Mouse (Mus musculus) brain, embryonic 14.5 days (tissue): ENCODE data around the gene Rnf24. TPM values are rescaled to one million over a fixed set of nuclear protein-coding genes. Genes with fewer than 3 reads are reported as not detected.
A peak's percentile ranks its signal among the peaks of the same experiment; 100 is the strongest.

ENCODE experiments used
- DNase-seq: peaks from one replicate; pipeline ENCODE4 v3.0.0-alpha.2; 2011; ENCODE audit warnings: low read depth
- CTCF ChIP-seq: fragments of 200-500 bp; IDR thresholded peaks from 2 replicates; pipeline ENCODE4 v1.5.1; 2012; ENCODE audit warnings: inconsistent platforms, mild to moderate bottlenecking, moderate library complexity, borderline replicate concordance; ENCODE audit not compliant: insufficient read depth, insufficient read length; ENCODE audit errors: extremely low read depth
- POLR2A ChIP-seq: fragments of 200-500 bp; IDR thresholded peaks from 2 replicates; pipeline ENCODE4 v1.6.1; 2012; ENCODE audit warnings: mild to moderate bottlenecking, inconsistent platforms, borderline replicate concordance; ENCODE audit not compliant: poor library complexity, insufficient read depth, insufficient read length, severe bottlenecking; ENCODE audit errors: extremely low read depth
- polyA plus RNA-seq: library from polyadenylated mRNA; depleted of rRNA; stranded (reverse); fragments of >200 nt; gene quantifications from 2 replicates; pipeline ENCODE4 v1.2.3, GENCODE M21; 2012; rRNA removed

Gene Rnf24
- polyA plus RNA-seq: 36.2 and 41.0 TPM in 2 replicates

- TF ChIP-seq CTCF (no peak), POLR2A (peak; percentile 97)
- DNase-seq: peak; percentile 98
These were observed at the start of gene Rnf24 for GRCm38 (mm10) chr2:131352747-131353563. Gene Rnf24, minus strand, starts transcription at chr2:131352892.

- TF ChIP-seq POLR2A (no peak), CTCF (no peak)
- peak; percentile 3 for DNase-seq
These were observed 49.3 kb upstream of the Rnf24 start for GRCm38 (mm10) chr2:131401794-131402495.

GRCm38 (mm10) chr2:131400846-131401245 lies 48.2 kb upstream of the Rnf24 start:
- no peak for TF ChIP-seq POLR2A
- no peak for TF ChIP-seq CTCF
- no peak for DNase-seq

GRCm38 (mm10) chr2:131397323-131397848 lies 44.7 kb upstream of the Rnf24 start:
- no peak for TF ChIP-seq CTCF
- no peak for TF ChIP-seq POLR2A
- no peak for DNase-seq

GRCm38 (mm10) chr2:131386350-131386962 lies 33.8 kb upstream of the Rnf24 start:
- TF ChIP-seq CTCF (no peak), POLR2A (no peak)
- no peak for DNase-seq

GRCm38 (mm10) chr2:131385176-131385575 lies 32.5 kb upstream of the Rnf24 start:
- TF ChIP-seq CTCF (no peak), POLR2A (no peak)
- DNase-seq: no peak

GRCm38 (mm10) chr2:131379541-131379940 lies 26.8 kb upstream of the Rnf24 start:
- no peak for DNase-seq
- TF ChIP-seq POLR2A: no peak

GRCm38 (mm10) chr2:131378872-131379271 lies 26.2 kb upstream of the Rnf24 start:
- DNase-seq: no peak

GRCm38 (mm10) chr2:131377055-131377454 lies 24.4 kb upstream of the Rnf24 start:
- DNase-seq: no peak
- TF ChIP-seq POLR2A (no peak), CTCF (no peak)

More at GRCm38 (mm10) chr2:131378872-131379271, 26.2 kb upstream of the Rnf24 start:
- TF ChIP-seq POLR2A (no peak), CTCF (no peak)

GRCm38 (mm10) chr2:131373656-131374055 lies 21.0 kb upstream of the Rnf24 start:
- TF ChIP-seq CTCF: no peak
- DNase-seq: no peak

- TF ChIP-seq CTCF: no peak
- TF ChIP-seq POLR2A: no peak
- DNase-seq: no peak
These were observed 19.7 kb upstream of the Rnf24 start for GRCm38 (mm10) chr2:131372276-131372877.
